Mouse (Mus musculus) 416B (cell line): ENCODE data around the gene Gm13199.

Source experiments
- DNase-seq: peaks from one replicate; pipeline ENCODE4 v3.0.0; 2011; ENCODE audit warnings: low read depth

The Gm13199 gene

DNA sequence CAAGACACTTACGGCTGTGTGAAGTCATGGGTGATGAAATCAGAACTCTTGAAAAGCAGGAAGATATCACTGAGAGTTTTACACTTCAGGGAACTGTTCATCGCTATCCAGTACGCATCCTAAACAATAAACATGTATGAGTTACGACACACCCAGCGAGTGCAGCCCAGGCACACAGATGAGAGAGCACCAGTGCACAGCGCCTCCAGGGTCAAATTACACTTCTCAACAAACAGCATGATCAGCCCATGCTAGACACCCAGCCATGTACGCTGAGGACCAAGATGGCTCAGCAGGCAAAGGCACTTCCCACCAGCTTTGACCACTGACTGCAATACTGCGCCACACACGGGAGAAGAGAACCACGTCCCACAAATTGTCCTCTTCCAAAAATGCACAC, 41.5 kb downstream of the Gm13199 start:
- no peak for DNase-seq
